Mouse (Mus musculus) liver, adult 2 months (tissue): ENCODE data around the gene Slc16a5.

ENCODE experiments used
- CTCF ChIP-seq: fragments of 200-500 bp; IDR thresholded peaks from 2 replicates; pipeline ENCODE4 v1.5.1; 2011; ENCODE audit warnings: low read depth, low read length, control low read depth
- POLR2A ChIP-seq: fragments of 200-500 bp; IDR thresholded peaks from 2 replicates; pipeline ENCODE4 v1.6.1; 2011; ENCODE audit warnings: low read length, control low read depth; ENCODE audit not compliant: insufficient read depth; ENCODE audit errors: extremely low read depth

- no peak for TF ChIP-seq POLR2A
- TF ChIP-seq CTCF = no peak
Measured at GRCm38 (mm10) chr11:115450176-115450575, 12.1 kb upstream of the Slc16a5 start.
